Mouse (Mus musculus): ENCODE measurements around the gene Tmem37.

- no peak for TF ChIP-seq CTCF (conservative IDR thresholded peaks at IDR 0.05; ENCODE audit: low read length)
- no peak for TF ChIP-seq NANOG (IDR thresholded peaks at IDR 0.05; ENCODE audit: borderline replicate concordance, low read length)
- no peak for TF ChIP-seq POU5F1 (IDR thresholded peaks at IDR 0.05; ENCODE audit: borderline replicate concordance, low read length)
These were observed 974 bp downstream of the Tmem37 start for GRCm38 (mm10) chr1:120072900-120073299.

All from E14TG2a.4 (cell line).